Mouse (Mus musculus): ENCODE results near the gene 1700122O11Rik.

1700122O11Rik gene

GRCm38 (mm10) chr17:48027677-48028076 lies 10.4 kb downstream of the 1700122O11Rik start:
- peak; percentile 78 for DNase-seq

- DNase-seq = no peak
Observed at GRCm38 (mm10) chr17:48027019-48027418, 11.1 kb downstream of the 1700122O11Rik start.

GRCm38 (mm10) chr17:48024045-48024444 lies 14.0 kb downstream of the 1700122O11Rik start:
- no peak for DNase-seq

DNA sequence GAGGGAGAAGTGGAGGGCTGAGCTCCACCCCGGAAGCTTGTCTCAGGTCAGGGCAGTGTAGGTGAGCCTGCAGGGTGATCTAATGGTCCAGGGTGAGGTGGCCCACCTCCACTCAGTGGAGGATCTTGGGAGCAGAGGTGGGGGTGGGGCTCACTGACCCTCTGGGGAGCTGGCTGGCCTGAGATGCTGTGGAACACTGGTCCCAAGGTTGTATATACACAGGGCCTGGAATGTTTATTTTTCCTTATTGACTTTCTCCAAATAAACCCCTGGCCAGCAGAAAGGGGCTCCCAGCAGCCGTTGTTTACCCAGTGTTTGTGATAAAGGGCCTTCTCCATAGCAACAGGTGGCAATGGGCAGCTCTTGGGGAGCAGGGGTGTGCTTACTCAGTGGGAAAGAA lies 18.5 kb downstream of the 1700122O11Rik start:
- no peak for DNase-seq

GRCm38 (mm10) chr17:48016566-48016965 lies 21.5 kb downstream of the 1700122O11Rik start:
- no peak for DNase-seq

DNA sequence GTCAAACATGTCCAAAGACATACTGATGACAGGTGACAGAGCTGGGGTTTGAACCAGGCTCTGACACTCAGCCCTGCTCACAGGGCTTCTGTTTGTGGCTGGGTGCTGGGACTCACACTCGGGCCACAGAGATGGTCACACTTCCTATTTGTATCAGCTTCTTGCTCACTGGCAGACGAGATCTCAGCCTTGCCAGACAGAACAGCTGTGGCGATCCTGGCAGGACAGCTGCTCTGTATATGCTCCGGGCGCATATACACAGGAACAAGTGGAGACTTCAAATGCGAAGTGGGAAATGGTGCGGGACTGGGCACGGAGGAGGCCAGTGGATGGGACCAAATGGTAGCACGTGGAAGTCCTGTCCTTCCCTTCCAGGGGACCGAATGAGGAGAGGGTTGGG lies 25.5 kb downstream of the 1700122O11Rik start:
- no peak for DNase-seq

DNA sequence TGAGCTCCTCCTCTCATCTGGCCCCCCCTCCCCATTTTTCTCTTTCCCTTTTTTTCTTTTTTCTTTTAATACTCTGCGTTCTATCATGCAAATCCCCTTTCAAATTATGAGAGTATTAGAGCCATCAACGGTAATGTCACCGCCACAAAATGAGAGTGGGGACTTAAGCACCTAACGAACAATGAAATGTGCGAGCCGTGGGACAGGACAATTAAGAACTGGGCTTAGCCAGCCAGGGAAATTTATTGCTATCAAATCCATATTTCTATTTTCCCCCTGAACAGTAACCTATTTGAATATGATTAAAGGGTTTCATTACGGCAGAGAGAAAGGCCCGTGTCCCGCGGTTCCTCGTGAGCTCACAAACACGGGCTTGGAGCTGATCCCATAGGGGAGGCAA lies 27.0 kb downstream of the 1700122O11Rik start:
- no peak for DNase-seq

DNA sequence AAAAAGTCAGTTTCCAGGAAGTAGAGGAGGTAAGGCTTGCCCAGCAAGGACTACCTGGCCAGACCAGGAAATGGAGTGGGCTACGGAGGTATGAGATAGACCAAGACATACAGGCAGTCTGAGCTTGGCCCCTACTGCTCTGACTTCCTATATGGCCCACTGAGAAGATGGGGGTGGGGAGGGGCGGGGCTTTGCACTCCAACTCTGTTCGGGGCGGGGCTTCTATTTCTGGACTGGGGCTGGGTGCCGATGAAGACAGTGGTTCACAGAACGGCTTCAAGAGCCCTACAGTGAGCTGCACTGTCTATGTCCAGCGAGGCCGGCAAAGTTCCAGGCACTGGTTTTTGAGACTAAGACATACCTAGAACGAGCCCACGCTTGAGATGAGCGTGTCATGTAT lies 27.8 kb downstream of the 1700122O11Rik start:
- DNase-seq = no peak

DNA sequence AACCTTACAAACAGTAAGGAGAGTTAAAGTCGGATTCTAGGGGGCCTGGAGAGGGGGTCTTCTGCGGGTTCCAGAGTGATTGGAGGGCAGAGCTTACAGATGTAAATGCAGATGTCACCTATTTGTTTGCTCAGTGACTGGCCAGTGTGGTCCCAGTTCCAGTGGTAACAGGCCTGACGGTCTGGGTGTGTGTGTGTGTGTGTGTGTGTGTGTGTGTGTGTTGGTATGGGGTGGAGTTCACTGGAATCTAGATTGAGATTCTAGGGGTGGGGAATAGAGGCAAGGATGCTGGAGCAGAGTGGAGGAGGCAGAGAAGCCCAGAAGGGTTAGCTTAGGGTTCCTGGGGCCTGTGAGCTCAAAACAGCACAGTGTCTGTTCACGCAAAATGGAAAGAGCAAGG lies 32.3 kb downstream of the 1700122O11Rik start:
- DNase-seq = no peak

- DNase-seq = no peak
Observed at GRCm38 (mm10) chr17:48005091-48005490, 33.0 kb downstream of the 1700122O11Rik start.

DNA sequence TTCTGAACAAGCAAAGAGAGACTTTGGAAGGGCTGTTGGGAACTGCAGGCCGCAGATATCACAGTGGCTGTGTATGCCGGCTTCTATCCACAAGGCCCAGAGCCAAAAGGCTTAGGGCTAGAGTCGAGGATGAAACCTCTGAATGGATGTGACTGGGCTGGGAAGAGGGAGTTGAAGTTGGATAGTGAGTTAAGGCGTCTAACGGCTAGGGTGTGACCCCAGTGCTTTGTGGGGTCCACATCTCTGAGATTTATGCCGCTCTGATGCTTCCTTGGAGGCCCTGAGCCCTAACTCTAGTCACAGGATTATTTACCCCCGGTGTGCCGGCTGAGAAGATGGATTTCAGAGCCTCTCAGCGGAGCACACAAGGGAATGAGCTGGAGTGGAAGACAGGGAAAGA lies 33.5 kb downstream of the 1700122O11Rik start:
- DNase-seq = no peak

GRCm38 (mm10) chr17:48002486-48002885 lies 35.6 kb downstream of the 1700122O11Rik start:
- no peak for DNase-seq

DNA sequence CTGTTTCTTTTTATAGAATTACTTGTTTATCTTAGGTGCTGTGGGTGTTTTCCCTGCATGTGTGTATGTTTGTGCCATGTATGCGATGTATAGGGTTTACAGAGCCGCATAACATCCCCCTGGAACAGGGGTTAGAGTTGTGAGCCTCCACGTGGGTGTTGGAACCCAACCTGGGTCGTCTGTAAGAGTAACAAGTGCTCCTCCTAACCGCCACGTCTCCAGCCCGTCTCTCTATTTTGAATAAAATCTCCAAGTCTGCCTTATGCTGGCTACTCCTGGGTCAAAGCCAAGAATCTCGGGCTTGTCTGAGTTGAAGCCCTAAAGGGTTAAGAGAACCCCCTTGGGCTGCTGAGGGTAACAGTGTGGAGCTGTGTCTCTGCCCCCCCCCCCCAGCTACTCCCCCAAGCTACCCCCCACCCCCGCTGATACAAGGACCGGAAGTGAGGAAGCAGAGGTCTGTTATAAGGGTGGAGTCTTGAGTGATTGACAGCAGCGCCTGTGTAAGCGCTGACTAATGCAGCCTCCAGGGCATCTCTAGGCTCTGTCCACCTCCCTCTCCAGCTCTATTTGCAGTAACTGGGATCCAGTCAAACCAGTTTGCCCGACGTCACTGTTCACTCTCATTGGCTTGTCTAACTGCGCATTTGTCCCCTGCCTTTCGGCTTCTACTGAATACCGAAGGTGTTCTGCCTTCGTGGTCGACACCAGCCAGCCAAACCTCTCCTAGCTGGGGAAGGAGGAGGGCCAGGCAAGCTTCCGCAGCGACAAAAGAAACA lies 36.3 kb downstream of the 1700122O11Rik start:
- DNase-seq = peak; percentile 82

DNA sequence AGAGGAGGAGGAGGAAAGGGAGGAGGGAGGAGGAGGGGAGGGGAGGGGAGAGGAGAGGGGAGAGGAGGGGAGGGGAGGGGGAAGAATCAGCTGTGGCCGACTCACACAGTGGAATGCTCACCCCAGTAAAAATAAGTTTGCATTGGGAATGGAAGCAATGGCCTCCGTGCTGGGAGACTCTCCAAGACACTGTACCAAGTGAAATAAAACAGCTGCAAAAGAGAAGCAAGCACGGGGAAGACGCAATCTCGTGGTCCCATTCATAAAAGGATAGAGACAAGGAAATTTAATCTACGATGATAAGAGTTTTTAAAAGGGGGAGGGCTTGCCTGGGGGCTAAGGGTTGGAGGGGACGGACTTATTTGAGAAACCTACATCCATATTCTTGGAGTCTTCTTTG lies 36.9 kb downstream of the 1700122O11Rik start:
- no peak for DNase-seq

DNA sequence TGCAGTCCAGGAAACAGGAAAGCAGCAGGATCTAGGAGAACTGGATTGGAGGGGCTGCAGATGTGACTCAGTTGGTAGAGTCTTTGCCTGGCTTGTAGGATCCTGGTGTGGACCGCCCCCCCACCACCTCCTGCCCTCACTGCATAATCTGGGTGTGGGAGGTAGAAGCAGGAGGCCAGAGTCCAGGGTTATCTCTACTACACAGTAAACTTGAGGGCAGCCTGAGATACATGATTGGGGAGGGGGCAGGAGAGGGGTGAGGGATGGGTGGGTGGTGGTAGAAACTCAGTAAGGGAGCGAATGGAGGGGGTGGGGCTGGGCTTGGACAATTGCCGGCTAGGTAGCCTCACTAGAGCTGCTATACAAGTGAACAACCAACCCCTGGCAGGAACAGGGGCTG lies 38.3 kb downstream of the 1700122O11Rik start:
- DNase-seq = no peak

GRCm38 (mm10) chr17:47999403-47999802 lies 38.7 kb downstream of the 1700122O11Rik start:
- no peak for DNase-seq

DNA sequence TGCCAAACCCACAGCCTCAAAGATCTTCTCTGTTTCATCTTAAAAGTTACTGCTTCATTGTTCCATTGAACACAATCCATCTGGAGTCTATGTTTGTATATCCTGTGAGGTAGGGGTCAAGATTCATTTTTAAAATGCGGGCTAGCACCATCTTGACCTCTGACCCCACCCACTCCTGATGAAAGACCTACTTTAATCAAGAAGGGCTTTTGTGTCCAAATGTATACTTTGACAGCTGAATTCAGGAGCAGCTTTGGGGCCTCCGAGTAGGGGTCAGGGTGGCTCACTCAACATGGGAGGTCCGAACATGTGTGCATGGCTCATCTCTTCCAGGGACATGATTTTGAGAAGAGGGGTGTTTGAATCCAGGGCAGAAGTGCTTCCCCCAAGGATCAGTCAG lies 40.3 kb downstream of the 1700122O11Rik start:
- DNase-seq = no peak

DNA sequence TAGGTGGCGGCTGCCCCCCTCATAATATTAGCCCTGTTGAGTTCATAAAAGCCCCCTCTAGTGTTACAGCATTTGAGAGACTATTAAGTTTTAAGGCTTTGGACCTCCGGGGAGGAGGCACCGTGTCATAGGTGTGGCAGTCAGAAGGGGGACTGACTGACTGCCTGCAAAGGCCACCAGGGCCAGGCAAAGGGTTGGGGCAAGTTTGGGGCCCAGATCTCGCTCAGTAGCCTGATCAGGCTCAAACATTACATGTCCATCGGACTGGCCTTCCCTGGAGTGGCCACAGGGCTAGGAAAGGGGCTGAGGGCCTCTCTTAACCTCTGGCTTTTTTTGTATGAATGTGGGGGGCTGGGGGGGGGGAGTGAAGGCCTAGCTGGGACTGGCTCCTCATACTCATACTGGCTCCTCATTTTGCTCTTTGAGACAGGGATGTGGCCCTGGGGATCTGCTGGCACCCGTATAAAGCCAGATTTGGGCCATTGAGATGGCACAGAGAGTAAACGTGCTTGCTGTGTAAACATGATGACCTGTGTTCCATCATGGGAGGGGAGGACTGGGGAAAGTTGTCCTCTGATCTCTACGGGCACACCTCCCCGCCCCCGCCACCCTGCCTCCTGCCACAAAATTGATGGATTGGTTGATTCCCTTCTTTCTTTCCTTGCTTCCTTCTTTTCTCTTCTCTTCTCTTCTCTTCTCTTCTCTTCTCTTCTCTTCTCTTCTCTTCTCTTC lies 47.5 kb downstream of the 1700122O11Rik start:
- no peak for DNase-seq

GRCm38 (mm10) chr17:47989951-47990378 lies 48.1 kb downstream of the 1700122O11Rik start:
- DNase-seq = peak; percentile 76

DNA sequence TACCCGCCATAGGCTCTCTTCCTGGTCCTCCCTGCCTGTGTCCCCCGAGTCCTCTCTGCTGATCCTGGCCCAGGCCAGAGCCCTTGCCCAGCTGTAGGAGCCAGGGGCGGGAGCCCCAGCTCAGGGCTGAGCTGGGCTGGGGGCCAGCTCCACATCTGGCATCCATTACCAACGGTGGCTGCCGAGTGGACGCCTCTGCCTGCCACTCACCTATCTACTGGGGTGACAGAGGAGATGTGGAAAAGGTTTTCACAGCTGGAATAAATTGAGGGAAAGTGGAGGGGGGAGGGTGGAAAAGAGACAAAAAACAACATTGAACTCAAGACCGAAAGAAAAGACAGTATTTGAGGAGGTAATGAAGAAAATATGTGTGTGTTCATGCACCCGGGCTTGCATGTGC lies 49.3 kb downstream of the 1700122O11Rik start:
- no peak for DNase-seq

DNA sequence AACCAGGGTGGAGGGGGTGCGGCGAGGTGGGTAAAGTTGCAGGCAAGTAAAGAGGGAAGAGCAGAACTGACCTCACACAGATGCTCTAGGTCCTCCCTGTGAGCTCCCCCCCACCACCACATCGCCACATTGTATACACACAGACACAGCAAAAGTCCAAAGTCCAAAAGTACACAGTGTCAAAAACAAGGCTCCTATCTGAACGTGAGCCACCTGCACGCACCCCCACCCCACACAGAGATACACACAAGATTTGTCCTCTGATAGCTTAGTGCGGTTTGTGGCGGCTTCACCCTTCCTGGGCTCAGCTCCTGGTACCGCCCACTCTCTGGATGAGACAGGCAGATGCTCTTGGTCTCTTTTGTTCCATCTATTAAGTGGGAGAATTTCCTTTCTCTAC lies 50.0 kb downstream of the 1700122O11Rik start:
- no peak for DNase-seq

All from retina, postnatal 1 day (tissue).